Mouse (Mus musculus): ENCODE data around the gene Spic. TPM values are rescaled to one million over a fixed set of nuclear protein-coding genes. Genes with fewer than 3 reads are reported as not detected.

The Spic gene
- polyA plus RNA-seq, 1 experiment from 2014 or later: 0.44 TPM

- peaks cover 2% of the 10 kb centered on the region; the same call in 1 of the 2 replicates for H3K4me1 ChIP-seq (ENCODE audit: insufficient read depth, low read depth, low read length)
- ATAC-seq: no peak
- H3K9ac ChIP-seq (replicated peaks; ENCODE audit: low read depth): no peak overlapping the region
- TF ChIP-seq CTCF (IDR thresholded peaks at IDR 0.05) (peak; percentile 70), EP300 (IDR thresholded peaks at IDR 0.05) (no peak)
- no peak overlapping the region for H3K4me3 ChIP-seq (ENCODE audit: low read depth, low read length)
- no peak overlapping the region for H3K27ac ChIP-seq (ENCODE audit: low read length)
- H3K27me3 ChIP-seq (replicated peaks; ENCODE audit: insufficient read depth, low read length): no peaks in the 10 kb centered on the region
- no peaks in the 10 kb centered on the region for H3K36me3 ChIP-seq (ENCODE audit: insufficient read depth, low read length)
- no peak overlapping the region for H3K4me2 ChIP-seq (replicated peaks; ENCODE audit: low read depth, low read length)
- no peaks in the 10 kb centered on the region for H3K9me3 ChIP-seq (ENCODE audit: low read length)
- WGBS: 47% methylated on average over 2 of the region's 2 CpGs
- peak; percentile 43 for DNase-seq (ENCODE audit: low spot score)
Observed at GRCm38 (mm10) chr10:88725343-88725742, 40.5 kb upstream of the Spic start.

GRCm38 (mm10) chr10:88719618-88720017 lies 34.8 kb upstream of the Spic start:
- TF ChIP-seq EP300 (IDR thresholded peaks at IDR 0.05) (no peak), CTCF (IDR thresholded peaks at IDR 0.05) (no peak)
- 20% methylated on average over 1 of the region's 1 CpGs for WGBS
- no peak overlapping the region for H3K27ac ChIP-seq (ENCODE audit: low read length)
- ATAC-seq (no peak), DNase-seq (ENCODE audit: low spot score) (peak; percentile 5)
- no peaks in the 10 kb centered on the region for H3K4me1 ChIP-seq (ENCODE audit: insufficient read depth, low read depth, low read length)
- H3K36me3 ChIP-seq (ENCODE audit: insufficient read depth, low read length): no peaks in the 10 kb centered on the region
- no peak overlapping the region for H3K4me2 ChIP-seq (replicated peaks; ENCODE audit: low read depth, low read length)
- H3K9me3 ChIP-seq (ENCODE audit: low read length): no peaks in the 10 kb centered on the region
- H3K9ac ChIP-seq (replicated peaks; ENCODE audit: low read depth): no peak overlapping the region
- no peaks in the 10 kb centered on the region for H3K27me3 ChIP-seq (replicated peaks; ENCODE audit: insufficient read depth, low read length)
- H3K4me3 ChIP-seq (ENCODE audit: low read depth, low read length): no peak overlapping the region

GRCm38 (mm10) chr10:88717756-88718025 lies 32.9 kb upstream of the Spic start:
- DNase-seq (ENCODE audit: low spot score) (no peak), ATAC-seq (peak; percentile 32)
- no peak overlapping the region for H3K27ac ChIP-seq (ENCODE audit: low read length)
- H3K36me3 ChIP-seq (ENCODE audit: insufficient read depth, low read length): no peaks in the 10 kb centered on the region
- no peaks in the 10 kb centered on the region for H3K27me3 ChIP-seq (replicated peaks; ENCODE audit: insufficient read depth, low read length)
- no peaks in the 10 kb centered on the region for H3K9me3 ChIP-seq (ENCODE audit: low read length)
- H3K4me2 ChIP-seq (replicated peaks; ENCODE audit: low read depth, low read length): no peak overlapping the region
- H3K4me1 ChIP-seq (ENCODE audit: insufficient read depth, low read depth, low read length): no peaks in the 10 kb centered on the region
- 42% methylated on average over 2 of the region's 2 CpGs for WGBS
- no peak overlapping the region for H3K4me3 ChIP-seq (ENCODE audit: low read depth, low read length)
- no peak overlapping the region for H3K9ac ChIP-seq (replicated peaks; ENCODE audit: low read depth)
- TF ChIP-seq CTCF (IDR thresholded peaks at IDR 0.05): no peak
- no peak for TF ChIP-seq EP300 (IDR thresholded peaks at IDR 0.05)

GRCm38 (mm10) chr10:88716986-88717755 lies 32.4 kb upstream of the Spic start:
- Histone ChIP-seq H3K36me3 (ENCODE audit: insufficient read depth, low read length) (no peaks in the 10 kb centered on the region), H3K27ac (ENCODE audit: low read length) (no peak overlapping the region), H3K4me1 (ENCODE audit: insufficient read depth, low read depth, low read length) (no peaks in the 10 kb centered on the region), H3K4me2 (replicated peaks; ENCODE audit: low read depth, low read length) (no peak overlapping the region), H3K4me3 (ENCODE audit: low read depth, low read length) (no peak overlapping the region), H3K9me3 (ENCODE audit: low read length) (no peaks in the 10 kb centered on the region), H3K27me3 (replicated peaks; ENCODE audit: insufficient read depth, low read length) (no peaks in the 10 kb centered on the region), H3K9ac (replicated peaks; ENCODE audit: low read depth) (no peak overlapping the region)
- TF ChIP-seq CTCF (IDR thresholded peaks at IDR 0.05): no peak
- TF ChIP-seq EP300 (IDR thresholded peaks at IDR 0.05): no peak
- ATAC-seq (no peak; the same call in 1 of the 2 replicates), DNase-seq (ENCODE audit: low spot score) (peak; percentile 26)
- WGBS: 44% methylated on average over 13 of the region's 13 CpGs

- Histone ChIP-seq H3K27me3 (replicated peaks; ENCODE audit: insufficient read depth, low read length) (no peaks in the 10 kb centered on the region), H3K9ac (replicated peaks; ENCODE audit: low read depth) (no peak overlapping the region), H3K9me3 (ENCODE audit: low read length) (no peaks in the 10 kb centered on the region), H3K4me2 (replicated peaks; ENCODE audit: low read depth, low read length) (no peak overlapping the region), H3K4me3 (ENCODE audit: low read depth, low read length) (no peak overlapping the region), H3K27ac (ENCODE audit: low read length) (no peak overlapping the region), H3K36me3 (ENCODE audit: insufficient read depth, low read length) (no peaks in the 10 kb centered on the region), H3K4me1 (ENCODE audit: insufficient read depth, low read depth, low read length) (no peaks in the 10 kb centered on the region)
- DNase-seq (ENCODE audit: low spot score) (no peak), ATAC-seq (no peak)
- TF ChIP-seq EP300 (IDR thresholded peaks at IDR 0.05) (no peak), CTCF (IDR thresholded peaks at IDR 0.05) (no peak)
- 90% methylated on average over 6 of the region's 6 CpGs for WGBS
Observed at GRCm38 (mm10) chr10:88715621-88716020, 30.8 kb upstream of the Spic start.

GRCm38 (mm10) chr10:88714744-88715143 lies 29.9 kb upstream of the Spic start:
- H3K9ac ChIP-seq (replicated peaks; ENCODE audit: low read depth): no peak overlapping the region
- no peaks in the 10 kb centered on the region for H3K9me3 ChIP-seq (ENCODE audit: low read length)
- DNase-seq (ENCODE audit: low spot score): no peak
- H3K4me3 ChIP-seq (ENCODE audit: low read depth, low read length): no peak overlapping the region
- WGBS: 84% methylated on average over 4 of the region's 4 CpGs
- no peak overlapping the region for H3K27ac ChIP-seq (ENCODE audit: low read length)
- ATAC-seq: no peak
- no peaks in the 10 kb centered on the region for H3K27me3 ChIP-seq (replicated peaks; ENCODE audit: insufficient read depth, low read length)
- no peaks in the 10 kb centered on the region for H3K36me3 ChIP-seq (ENCODE audit: insufficient read depth, low read length)
- TF ChIP-seq CTCF (IDR thresholded peaks at IDR 0.05) (no peak), EP300 (IDR thresholded peaks at IDR 0.05) (no peak)
- no peak overlapping the region for H3K4me2 ChIP-seq (replicated peaks; ENCODE audit: low read depth, low read length)
- no peaks in the 10 kb centered on the region for H3K4me1 ChIP-seq (ENCODE audit: insufficient read depth, low read depth, low read length)

Measured in lung, postnatal 0 days (tissue).